Mouse (Mus musculus) kidney, adult 2 months (tissue): ENCODE measurements around the gene Defb23. TPM values are rescaled to one million over a fixed set of nuclear protein-coding genes. Genes with fewer than 3 reads are reported as not detected.

Experiments used
- DNase-seq: peaks from one replicate; pipeline ENCODE4 v3.0.0; 2021
- H3K27ac ChIP-seq: fragments of 200-500 bp; 2 replicates; pipeline ENCODE4 v1.5.1; 2012; ENCODE audit warnings: low read depth, low read length, control low read depth, inconsistent platforms; ENCODE audit not compliant: insufficient read depth
- H3K27me3 ChIP-seq: fragments of 200-500 bp; replicated peaks from 2 replicates; pipeline ENCODE4 v1.6.1; 2012; ENCODE audit warnings: mild to moderate bottlenecking, moderate library complexity, low read length, inconsistent platforms; ENCODE audit not compliant: control insufficient read depth, insufficient read depth
- H3K36me3 ChIP-seq: fragments of 200-500 bp; 2 replicates; pipeline ENCODE4 v1.6.1; 2012; ENCODE audit warnings: mild to moderate bottlenecking, moderate library complexity, low read length, inconsistent platforms; ENCODE audit not compliant: control insufficient read depth, insufficient read depth
- H3K4me1 ChIP-seq: fragments of 200-500 bp; 2 replicates; pipeline ENCODE4 v1.6.1; 2011; ENCODE audit warnings: low read length; ENCODE audit not compliant: control insufficient read depth, insufficient read depth
- H3K4me3 ChIP-seq: fragments of 200-500 bp; 2 replicates; pipeline ENCODE4 v1.5.1; 2011; ENCODE audit warnings: mild to moderate bottlenecking, low read depth, low read length, control low read depth; ENCODE audit not compliant: insufficient read depth
- CTCF ChIP-seq: fragments of 200-500 bp; conservative IDR thresholded peaks from 2 replicates; pipeline ENCODE4 v1.5.1; 2011; ENCODE audit warnings: low read depth, mild to moderate bottlenecking, control low read depth, low read length, moderate library complexity, mixed read lengths; ENCODE audit not compliant: insufficient read depth, insufficient read length
- POLR2A ChIP-seq: fragments of 200-500 bp; IDR thresholded peaks from one replicate; pipeline ENCODE4 v1.6.1; 2011; ENCODE audit warnings: low read depth, low read length, control low read depth
- WGBS: fragments of 180-500 bp; shearing (Covaris S2); methylation state at CpG from one replicate; pipeline ENCODE4 v1.1.7; 2018; 5-methylcytosine and 5-hydroxymethylcytosine counted together
- polyA plus RNA-seq: library from polyadenylated mRNA; depleted of rRNA; stranded (reverse); fragments of >200 nt; gene quantifications from 2 replicates; pipeline ENCODE4 v1.2.3, GENCODE M21; 2012

Defb23 gene
- polyA plus RNA-seq, 1 experiment = not detected

- no peak for DNase-seq
- no peaks in the 10 kb centered on the region for H3K27me3 ChIP-seq
- H3K4me3 ChIP-seq = no peak overlapping the region
- H3K4me1 ChIP-seq = no peaks in the 10 kb centered on the region
- 81% methylated on average over 4 of the region's 4 CpGs for WGBS
- TF ChIP-seq POLR2A (no peak), CTCF (no peak)
- no peak overlapping the region for H3K27ac ChIP-seq
- H3K36me3 ChIP-seq = no peaks in the 10 kb centered on the region
Measured at GRCm38 (mm10) chr2:152452101-152452781, 12.2 kb downstream of the Defb23 start.

- Histone ChIP-seq H3K4me1 (no peaks in the 10 kb centered on the region), H3K27ac (no peak overlapping the region), H3K27me3 (no peaks in the 10 kb centered on the region), H3K36me3 (no peaks in the 10 kb centered on the region), H3K4me3 (no peak overlapping the region)
- no peak for TF ChIP-seq POLR2A
- peak; percentile 57 for TF ChIP-seq CTCF
- WGBS = 4% methylated on average over 5 of the region's 5 CpGs
- peak; percentile 68 for DNase-seq
Measured at GRCm38 (mm10) chr2:152450241-152450640, 14.2 kb downstream of the Defb23 start.

- WGBS = 35% methylated on average over 5 of the region's 5 CpGs
- Histone ChIP-seq H3K27ac (no peak overlapping the region), H3K4me3 (no peak overlapping the region), H3K27me3 (no peaks in the 10 kb centered on the region), H3K4me1 (no peaks in the 10 kb centered on the region), H3K36me3 (no peaks in the 10 kb centered on the region)
- no peak for DNase-seq
- TF ChIP-seq POLR2A = no peak
- TF ChIP-seq CTCF = no peak
Measured at GRCm38 (mm10) chr2:152447461-152447860, 17.0 kb downstream of the Defb23 start.

- WGBS = 76% methylated on average over 2 of the region's 2 CpGs
- Histone ChIP-seq H3K27me3 (no peaks in the 10 kb centered on the region), H3K27ac (no peak overlapping the region), H3K36me3 (no peaks in the 10 kb centered on the region), H3K4me3 (no peak overlapping the region), H3K4me1 (no peaks in the 10 kb centered on the region)
- DNase-seq = no peak
- TF ChIP-seq POLR2A (no peak), CTCF (no peak)
Measured at GRCm38 (mm10) chr2:152446642-152447041, 17.8 kb downstream of the Defb23 start.

DNA sequence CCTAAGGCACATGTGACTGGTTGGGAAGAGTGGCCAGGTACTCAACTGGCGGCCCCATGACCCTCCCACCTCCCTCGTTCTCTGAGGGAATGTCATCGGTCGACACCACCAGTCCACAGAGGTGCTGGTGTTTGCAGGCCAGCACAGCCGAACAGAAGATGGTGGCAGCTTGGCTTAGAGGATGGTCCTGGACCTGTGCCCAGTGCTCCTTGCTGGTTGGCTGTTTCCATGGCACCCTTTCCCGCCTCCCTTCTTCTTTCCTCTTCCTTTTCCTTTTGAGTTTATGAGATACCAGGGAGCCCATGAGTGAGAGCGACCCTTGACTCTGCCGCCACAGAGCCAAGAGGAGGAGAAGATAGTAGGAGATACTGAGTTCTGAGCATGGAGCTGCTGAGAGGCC lies 21.1 kb downstream of the Defb23 start:
- no peak for DNase-seq
- Histone ChIP-seq H3K4me3 (no peak overlapping the region), H3K27me3 (no peaks in the 10 kb centered on the region), H3K36me3 (no peaks in the 10 kb centered on the region), H3K4me1 (no peaks in the 10 kb centered on the region), H3K27ac (no peak overlapping the region)
- TF ChIP-seq CTCF (no peak), POLR2A (no peak)
- 84% methylated on average over 8 of the region's 8 CpGs for WGBS

DNA sequence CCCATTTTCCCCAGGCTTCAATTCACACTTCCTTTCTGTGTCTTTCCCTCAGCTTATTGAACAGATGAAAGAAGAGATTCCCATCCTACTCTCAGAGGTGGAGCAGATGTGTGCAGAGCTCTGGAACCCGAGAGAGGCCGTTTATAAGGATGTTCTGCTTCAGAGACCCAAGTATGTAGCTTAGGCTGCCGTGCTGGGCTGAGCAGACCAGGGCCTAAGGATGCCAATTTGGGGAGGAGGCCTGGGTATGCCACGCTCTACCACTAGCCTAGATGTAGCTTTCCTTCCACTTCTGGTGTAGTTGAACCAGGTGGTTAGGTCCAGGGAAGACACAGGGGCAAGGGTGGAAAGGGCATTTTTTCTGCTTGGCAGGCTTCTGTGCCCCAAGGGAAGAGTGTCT lies 22.1 kb downstream of the Defb23 start:
- TF ChIP-seq POLR2A (no peak), CTCF (no peak)
- no peaks in the 10 kb centered on the region for H3K27me3 ChIP-seq
- 49% methylated on average over 4 of the region's 4 CpGs for WGBS
- no peaks in the 10 kb centered on the region for H3K36me3 ChIP-seq
- no peak for DNase-seq
- H3K27ac ChIP-seq = no peak overlapping the region
- peaks cover 1% of the 10 kb centered on the region for H3K4me1 ChIP-seq
- H3K4me3 ChIP-seq = no peak overlapping the region

DNA sequence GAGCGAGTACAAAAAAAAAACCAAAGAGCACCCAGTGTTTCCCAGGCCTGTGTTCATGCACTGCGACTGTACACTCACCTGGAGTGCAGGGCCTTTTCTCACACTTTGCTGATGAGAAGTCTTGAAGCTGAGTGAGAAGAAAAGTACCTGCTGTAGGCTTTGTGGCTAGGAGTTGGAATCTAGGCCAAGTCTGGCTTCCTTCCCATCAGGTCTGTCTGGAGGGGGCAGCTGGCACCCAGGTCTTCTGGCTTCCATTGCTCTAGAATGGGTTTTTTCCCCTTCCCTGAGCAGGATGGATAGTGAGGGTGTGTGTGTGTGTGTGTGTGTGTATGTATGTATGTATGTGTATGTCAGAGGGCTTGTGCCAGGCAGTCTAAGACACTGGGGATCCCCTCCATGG lies 24.6 kb downstream of the Defb23 start:
- peaks cover 15% of the 10 kb centered on the region for H3K4me1 ChIP-seq
- no peaks in the 10 kb centered on the region for H3K36me3 ChIP-seq
- H3K4me3 ChIP-seq = no peak overlapping the region
- H3K27me3 ChIP-seq = no peaks in the 10 kb centered on the region
- TF ChIP-seq CTCF (no peak), POLR2A (no peak)
- DNase-seq = no peak
- no peak overlapping the region for H3K27ac ChIP-seq
- WGBS = 98% methylated on average over 2 of the region's 2 CpGs
